Mouse (Mus musculus) adrenal gland, postnatal 4 days (tissue): ENCODE data around the gene Neo1. TPM values are rescaled to one million over a fixed set of nuclear protein-coding genes. Genes with fewer than 3 reads are reported as not detected.
A peak's percentile ranks its signal among the peaks of the same experiment; 100 is the strongest.

Source experiments
- DNase-seq, 2 experiments: peaks; one replicate each; pipeline ENCODE4 v3.0.0; 2021 to 2022; ENCODE audit warnings: low spot score in 2 of 2, mixed read lengths in 2 of 2
- total RNA-seq, 2 experiments: library from RNA; stranded (reverse); gene quantifications; 2 replicates each; pipeline ENCODE4 v1.2.3; 2021

Neo1 gene
- total RNA-seq, 2 experiments from 2014 or later: 93.1 to 95.7 TPM

- peak in 1 of 2 experiments; percentile 22 for DNase-seq
These were observed 162.5 kb downstream of the Neo1 start for GRCm38 (mm10) chr9:58873541-58874324.

GRCm38 (mm10) chr9:58871141-58871540, 165.1 kb downstream of the Neo1 start:
- DNase-seq: no peak

- DNase-seq: no peak
These were observed 172.4 kb downstream of the Neo1 start for GRCm38 (mm10) chr9:58863826-58864225.

- DNase-seq: no peak
These were observed 177.1 kb downstream of the Neo1 start for GRCm38 (mm10) chr9:58859080-58859635.

- DNase-seq: no peak
These were observed 181.3 kb downstream of the Neo1 start for GRCm38 (mm10) chr9:58854931-58855330.

GRCm38 (mm10) chr9:58849576-58850315, 186.5 kb downstream of the Neo1 start:
- no peak for DNase-seq

GRCm38 (mm10) chr9:58847676-58848075, 188.6 kb downstream of the Neo1 start:
- DNase-seq: no peak

- no peak for DNase-seq
These were observed 189.2 kb downstream of the Neo1 start for GRCm38 (mm10) chr9:58847008-58847407.

GRCm38 (mm10) chr9:58844597-58844996, 191.6 kb downstream of the Neo1 start:
- DNase-seq: no peak

- peak; percentile 41 to 49 for DNase-seq
These were observed 194.6 kb downstream of the Neo1 start for GRCm38 (mm10) chr9:58841655-58842054.

GRCm38 (mm10) chr9:58838504-58838903, 197.7 kb downstream of the Neo1 start:
- DNase-seq: no peak

GRCm38 (mm10) chr9:58837174-58837573, 199.1 kb downstream of the Neo1 start:
- DNase-seq: no peak

GRCm38 (mm10) chr9:58832939-58833338, 203.3 kb downstream of the Neo1 start:
- DNase-seq: no peak

- no peak for DNase-seq
These were observed 206.6 kb downstream of the Neo1 start for GRCm38 (mm10) chr9:58829627-58830026.

Other genes with a start within 250 kb of the Neo1 start
- 1 to 10 TPM; 2.1 to 2.9 TPM for gene Hcn4, start 213.0 kb downstream of the Neo1 start, total RNA-seq